Mouse (Mus musculus): Measurements from ENCODE around the gene Tenm4.

DNA sequence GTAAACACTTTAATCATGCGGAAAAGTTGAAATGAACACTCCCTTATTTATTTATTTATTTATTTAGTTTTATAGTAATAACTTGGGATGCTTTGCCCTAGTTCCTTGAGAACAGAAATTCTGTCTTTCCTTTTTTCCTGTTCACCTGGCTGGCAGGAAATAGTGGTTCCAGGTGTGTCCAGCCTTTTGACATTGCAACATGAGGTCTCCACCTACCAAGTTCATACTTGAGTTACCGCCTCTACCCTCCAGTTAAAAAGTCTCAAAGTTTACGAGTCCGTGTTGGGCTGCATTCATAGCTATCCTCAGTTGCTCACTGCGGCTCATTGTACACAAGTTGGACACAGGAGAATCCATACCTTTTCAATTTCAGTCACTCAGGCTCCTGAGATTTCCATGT lies 781.0 kb downstream of the Tenm4 start:
- TF ChIP-seq CTCF (conservative IDR thresholded peaks at IDR 0.05 in 1 of 2, IDR thresholded peaks at IDR 0.05 in 1 of 2; ENCODE audit: low read depth in 2 of 2, low read length in 2 of 2) (no peak), ZMIZ1 (IDR thresholded peaks at IDR 0.05; ENCODE audit: low read depth, low read length) (no peak), MXI1 (IDR thresholded peaks at IDR 0.05; ENCODE audit: low read depth, low read length) (no peak), ZNF384 (IDR thresholded peaks at IDR 0.05; ENCODE audit: low read depth, low read length) (no peak), POLR2A (IDR thresholded peaks at IDR 0.05; ENCODE audit: low read depth, low read length) (no peak), HCFC1 (IDR thresholded peaks at IDR 0.05; ENCODE audit: low read depth, low read length) (no peak), EP300 (IDR thresholded peaks at IDR 0.05; ENCODE audit: low read length) (no peak), MAX (IDR thresholded peaks at IDR 0.05; ENCODE audit: low read length) (no peak), TCF12 (IDR thresholded peaks at IDR 0.05; ENCODE audit: low read depth, low read length) (no peak), MAFK (IDR thresholded peaks at IDR 0.05; ENCODE audit: insufficient replicate concordance, low read length) (no peak)

Data from CH12.LX (cell line).